Mouse (Mus musculus): ENCODE data around the gene Thbs2. TPM values are rescaled to one million over a fixed set of nuclear protein-coding genes. Genes with fewer than 3 reads are reported as not detected.

Gene Thbs2
- total RNA-seq, 1 experiment = 4.5 TPM

DNA sequence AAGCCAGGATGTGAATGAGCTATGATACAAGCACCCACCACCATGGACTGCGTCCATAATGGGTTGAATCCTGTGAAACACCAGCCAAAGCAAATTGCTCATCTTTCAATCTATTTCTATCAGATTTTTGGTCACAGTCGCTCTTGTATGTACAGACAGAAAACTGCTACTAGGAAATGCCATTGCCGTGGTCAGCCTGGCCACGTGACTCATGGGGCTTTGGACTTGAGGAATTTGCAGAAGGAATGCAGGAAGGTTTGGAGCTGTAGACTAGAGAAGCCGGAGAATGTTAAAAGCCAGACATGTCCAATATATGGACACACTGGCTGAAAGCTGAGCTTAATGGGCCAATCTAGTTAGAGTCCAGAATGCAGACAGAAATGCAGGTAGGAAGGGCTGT lies 36.6 kb upstream of the Thbs2 start:
- Histone ChIP-seq H3K4me3 (ENCODE audit: insufficient read depth in 1 of 2, low read depth in 1 of 2, low read length in 2 of 2, poor library complexity in 1 of 2, severe bottlenecking in 1 of 2) (no peak overlapping the region), H3K9me3 (ENCODE audit: control insufficient read depth, insufficient read depth, low read depth, low read length) (no peaks in the 10 kb centered on the region), H3K9ac (ENCODE audit: insufficient read depth, low read depth, low read length, poor library complexity, severe bottlenecking) (no peak overlapping the region), H3K27ac (ENCODE audit: insufficient read depth, low read depth, low read length, poor library complexity, severe bottlenecking) (no peak overlapping the region), H3K36me3 (ENCODE audit: control insufficient read depth, insufficient read depth, low read length, poor library complexity, severe bottlenecking) (no peaks in the 10 kb centered on the region), H3K4me1 (ENCODE audit: control insufficient read depth in 2 of 2, insufficient read depth in 2 of 2, low read length in 2 of 2, poor library complexity in 1 of 2) (peaks cover 0 to 1% of the 10 kb centered on the region in 2 experiments; a peak in 1 of 4 replicates)
- TF ChIP-seq MAFK (IDR thresholded peaks at IDR 0.05; ENCODE audit: insufficient read depth, low read depth, low read length) = no peak
- TF ChIP-seq ZNF384 (IDR thresholded peaks at IDR 0.05; ENCODE audit: low read depth, low read length) = no peak
- no peak for TF ChIP-seq HCFC1 (IDR thresholded peaks at IDR 0.05; ENCODE audit: borderline replicate concordance, insufficient read depth, low read length)
- TF ChIP-seq ZC3H11A (IDR thresholded peaks at IDR 0.05; ENCODE audit: borderline replicate concordance, low read depth, low read length) = no peak
- no peak for TF ChIP-seq CHD2 (IDR thresholded peaks at IDR 0.05; ENCODE audit: low read depth, low read length)
- in situ Hi-C loops (cut with MboI; ENCODE audit: low sequenced_read_pairs in 2 of 2, unreplicated experiment in 2 of 2) = no loop called here
- no peak for DNase-seq (ENCODE audit: low read depth, low spot score)

DNA sequence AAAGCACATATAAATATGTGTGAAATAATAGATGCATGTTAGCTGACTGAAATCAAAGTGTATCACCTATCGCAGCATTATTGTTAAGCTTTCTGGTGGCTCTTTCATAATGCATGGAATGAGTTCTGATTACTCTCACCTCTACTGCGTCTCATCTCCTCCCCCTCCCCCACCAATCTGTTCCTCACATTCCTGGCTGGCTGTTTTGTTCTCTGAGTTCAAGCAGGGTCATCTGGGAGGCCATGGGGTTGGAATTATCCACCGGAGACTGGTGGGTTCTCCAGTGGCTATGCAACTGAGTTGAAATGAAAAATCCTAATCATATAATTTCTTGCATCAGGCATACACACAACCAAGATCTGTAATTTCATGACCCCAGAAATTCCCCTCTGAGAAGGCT lies 33.4 kb upstream of the Thbs2 start:
- Histone ChIP-seq H3K9me3 (ENCODE audit: control insufficient read depth, insufficient read depth, low read depth, low read length) (no peaks in the 10 kb centered on the region), H3K36me3 (ENCODE audit: control insufficient read depth, insufficient read depth, low read length, poor library complexity, severe bottlenecking) (no peaks in the 10 kb centered on the region), H3K27ac (ENCODE audit: insufficient read depth, low read depth, low read length, poor library complexity, severe bottlenecking) (no peak overlapping the region), H3K4me3 (ENCODE audit: insufficient read depth in 1 of 2, low read depth in 1 of 2, low read length in 2 of 2, poor library complexity in 1 of 2, severe bottlenecking in 1 of 2) (no peak overlapping the region), H3K4me1 (ENCODE audit: control insufficient read depth in 2 of 2, insufficient read depth in 2 of 2, low read length in 2 of 2, poor library complexity in 1 of 2) (peaks cover 0 to 1% of the 10 kb centered on the region in 2 experiments; a peak in 1 of 4 replicates), H3K9ac (ENCODE audit: insufficient read depth, low read depth, low read length, poor library complexity, severe bottlenecking) (no peak overlapping the region)
- DNase-seq (ENCODE audit: low read depth, low spot score) = no peak
- TF ChIP-seq CHD2 (IDR thresholded peaks at IDR 0.05; ENCODE audit: low read depth, low read length) (no peak), MAFK (IDR thresholded peaks at IDR 0.05; ENCODE audit: insufficient read depth, low read depth, low read length) (no peak), HCFC1 (IDR thresholded peaks at IDR 0.05; ENCODE audit: borderline replicate concordance, insufficient read depth, low read length) (no peak), ZNF384 (IDR thresholded peaks at IDR 0.05; ENCODE audit: low read depth, low read length) (no peak)
- in situ Hi-C loops (cut with MboI; ENCODE audit: low sequenced_read_pairs in 2 of 2, unreplicated experiment in 2 of 2) = no loop called here

DNA sequence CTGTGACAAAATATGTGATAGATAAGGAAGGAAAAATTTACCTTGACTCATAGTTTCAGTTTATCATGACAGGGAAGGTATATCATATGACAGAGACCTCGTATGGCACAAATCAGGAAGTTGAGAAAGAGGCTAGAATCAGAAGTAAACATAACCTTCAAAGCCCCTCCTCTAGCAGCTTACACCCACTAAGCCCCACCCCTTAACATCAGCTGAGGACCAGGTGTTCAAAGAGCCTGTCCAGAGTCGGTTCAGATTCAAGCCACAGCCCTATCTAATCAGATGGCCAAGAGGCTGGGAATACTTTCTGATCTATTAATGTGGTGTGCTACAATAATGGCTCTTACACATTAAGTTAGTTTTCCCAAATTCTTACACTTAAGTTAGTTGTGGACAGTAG lies 30.8 kb upstream of the Thbs2 start:
- H3K4me1 ChIP-seq (ENCODE audit: control insufficient read depth in 2 of 2, insufficient read depth in 2 of 2, low read length in 2 of 2, poor library complexity in 1 of 2) = peaks cover 0 to 1% of the 10 kb centered on the region in 2 experiments; a peak in 1 of 4 replicates
- H3K27ac ChIP-seq (ENCODE audit: insufficient read depth, low read depth, low read length, poor library complexity, severe bottlenecking) = no peak overlapping the region
- no peaks in the 10 kb centered on the region for H3K36me3 ChIP-seq (ENCODE audit: control insufficient read depth, insufficient read depth, low read length, poor library complexity, severe bottlenecking)
- in situ Hi-C loops (cut with MboI; ENCODE audit: low sequenced_read_pairs in 2 of 2, unreplicated experiment in 2 of 2) = no loop called here
- no peak overlapping the region for H3K9ac ChIP-seq (ENCODE audit: insufficient read depth, low read depth, low read length, poor library complexity, severe bottlenecking)
- TF ChIP-seq MAFK (IDR thresholded peaks at IDR 0.05; ENCODE audit: insufficient read depth, low read depth, low read length) = no peak
- no peak for TF ChIP-seq HCFC1 (IDR thresholded peaks at IDR 0.05; ENCODE audit: borderline replicate concordance, insufficient read depth, low read length)
- no peak overlapping the region for H3K4me3 ChIP-seq (ENCODE audit: insufficient read depth in 1 of 2, low read depth in 1 of 2, low read length in 2 of 2, poor library complexity in 1 of 2, severe bottlenecking in 1 of 2)
- no peak for DNase-seq (ENCODE audit: low read depth, low spot score)
- no peaks in the 10 kb centered on the region for H3K9me3 ChIP-seq (ENCODE audit: control insufficient read depth, insufficient read depth, low read depth, low read length)

DNA sequence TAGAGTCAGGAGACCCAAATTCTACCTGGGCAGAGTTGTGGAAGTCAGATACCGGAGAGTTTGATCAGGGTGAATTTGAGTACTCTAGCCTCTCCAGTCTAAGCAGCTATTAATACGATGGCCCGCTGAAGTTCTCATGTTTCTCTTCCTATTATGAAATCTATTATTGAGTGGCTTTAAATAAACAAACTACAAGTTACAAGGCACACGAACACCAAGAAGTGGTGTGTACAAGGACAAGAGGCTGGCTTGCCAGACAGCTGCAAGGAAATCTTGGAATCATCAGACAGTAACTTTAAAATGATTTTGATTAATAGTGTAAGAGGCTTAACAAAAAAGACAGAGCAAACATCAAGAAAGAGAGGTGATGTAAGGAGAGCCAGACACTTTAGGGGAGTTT lies 27.3 kb upstream of the Thbs2 start:
- Histone ChIP-seq H3K4me3 (ENCODE audit: insufficient read depth in 1 of 2, low read depth in 1 of 2, low read length in 2 of 2, poor library complexity in 1 of 2, severe bottlenecking in 1 of 2) (no peak overlapping the region), H3K36me3 (ENCODE audit: control insufficient read depth, insufficient read depth, low read length, poor library complexity, severe bottlenecking) (no peaks in the 10 kb centered on the region), H3K4me1 (ENCODE audit: control insufficient read depth in 2 of 2, insufficient read depth in 2 of 2, low read length in 2 of 2, poor library complexity in 1 of 2) (no peaks in the 10 kb centered on the region), H3K9ac (ENCODE audit: insufficient read depth, low read depth, low read length, poor library complexity, severe bottlenecking) (no peak overlapping the region), H3K9me3 (ENCODE audit: control insufficient read depth, insufficient read depth, low read depth, low read length) (no peaks in the 10 kb centered on the region), H3K27ac (ENCODE audit: insufficient read depth, low read depth, low read length, poor library complexity, severe bottlenecking) (no peak overlapping the region)
- in situ Hi-C loops (cut with MboI; ENCODE audit: low sequenced_read_pairs in 2 of 2, unreplicated experiment in 2 of 2) = no loop called here
- TF ChIP-seq HCFC1 (IDR thresholded peaks at IDR 0.05; ENCODE audit: borderline replicate concordance, insufficient read depth, low read length) (no peak), MAFK (IDR thresholded peaks at IDR 0.05; ENCODE audit: insufficient read depth, low read depth, low read length) (no peak), CHD2 (IDR thresholded peaks at IDR 0.05; ENCODE audit: low read depth, low read length) (no peak), ZC3H11A (IDR thresholded peaks at IDR 0.05; ENCODE audit: borderline replicate concordance, low read depth, low read length) (no peak), ZNF384 (IDR thresholded peaks at IDR 0.05; ENCODE audit: low read depth, low read length) (no peak)
- no peak for DNase-seq (ENCODE audit: low read depth, low spot score)

DNA sequence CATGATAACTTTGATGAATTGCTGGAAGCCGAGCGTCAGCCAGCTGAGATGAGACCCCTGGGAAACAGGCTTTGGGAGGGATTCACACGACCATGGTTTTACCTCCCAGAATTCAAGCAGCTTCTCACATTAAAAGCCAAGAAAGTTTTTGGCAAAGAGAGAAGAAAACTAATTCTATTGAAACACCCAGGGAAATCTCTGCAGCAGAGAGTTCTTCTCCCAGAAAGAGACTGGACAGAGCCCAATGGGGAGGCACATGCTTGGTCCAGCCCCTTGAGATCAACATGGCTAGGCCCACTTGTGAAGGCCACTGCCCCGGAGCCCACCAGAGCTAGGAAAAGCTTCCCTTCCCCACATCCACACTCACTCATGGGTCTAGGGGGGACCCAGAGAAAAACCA lies 26.9 kb upstream of the Thbs2 start:
- Histone ChIP-seq H3K27ac (ENCODE audit: insufficient read depth, low read depth, low read length, poor library complexity, severe bottlenecking) (no peak overlapping the region), H3K4me1 (ENCODE audit: control insufficient read depth in 2 of 2, insufficient read depth in 2 of 2, low read length in 2 of 2, poor library complexity in 1 of 2) (no peaks in the 10 kb centered on the region), H3K4me3 (ENCODE audit: insufficient read depth in 1 of 2, low read depth in 1 of 2, low read length in 2 of 2, poor library complexity in 1 of 2, severe bottlenecking in 1 of 2) (no peak overlapping the region), H3K9ac (ENCODE audit: insufficient read depth, low read depth, low read length, poor library complexity, severe bottlenecking) (no peak overlapping the region), H3K9me3 (ENCODE audit: control insufficient read depth, insufficient read depth, low read depth, low read length) (no peaks in the 10 kb centered on the region), H3K36me3 (ENCODE audit: control insufficient read depth, insufficient read depth, low read length, poor library complexity, severe bottlenecking) (no peaks in the 10 kb centered on the region)
- TF ChIP-seq ZNF384 (IDR thresholded peaks at IDR 0.05; ENCODE audit: low read depth, low read length) = no peak
- in situ Hi-C loops (cut with MboI; ENCODE audit: low sequenced_read_pairs in 2 of 2, unreplicated experiment in 2 of 2) = no loop called here
- no peak for DNase-seq (ENCODE audit: low read depth, low spot score)
